Mouse (Mus musculus) stomach, postnatal 0 days (tissue): ENCODE results near the gene Kdm2b.

Experiments used
- CTCF ChIP-seq: IDR thresholded peaks from 2 replicates; pipeline ENCODE4 v1.5.1; 2016; ENCODE audit warnings: antibody characterized with exemption, low read depth, mild to moderate bottlenecking, moderate library complexity
- EP300 ChIP-seq: optimal IDR thresholded peaks from 2 replicates; pipeline ENCODE3; 2016; ENCODE audit warnings: antibody characterized with exemption

DNA sequence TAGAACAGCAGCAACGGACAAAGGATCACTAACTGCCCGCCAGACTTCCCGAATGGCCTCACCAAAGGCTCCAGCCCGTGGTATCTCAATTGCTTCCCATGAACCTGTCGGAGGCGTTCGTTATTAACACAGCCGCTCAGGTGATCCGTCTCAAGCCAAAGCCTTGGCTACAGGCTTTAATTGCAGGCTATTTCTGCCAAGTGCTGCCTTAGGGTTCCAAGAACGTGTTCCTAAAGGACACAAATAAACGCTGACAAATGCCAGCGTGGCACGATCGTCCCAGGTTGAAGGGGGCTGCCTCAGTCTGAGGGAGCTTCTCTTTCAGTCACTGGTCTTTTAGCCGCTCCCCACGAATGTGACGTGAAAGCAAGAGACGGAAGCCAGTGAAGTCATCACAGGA lies 80.1 kb downstream of the Kdm2b start:
- TF ChIP-seq CTCF (no peak), EP300 (no peak)
